Mouse (Mus musculus) kidney, postnatal 0 days (tissue): ENCODE measurements around the gene Lgals7. TPM values are rescaled to one million over a fixed set of nuclear protein-coding genes. Genes with fewer than 3 reads are reported as not detected.

Experiments
- ATAC-seq: fragments of 200-750 bp; cut with Nextera tagmentation; replicated peaks from 2 replicates; pipeline ENCODE4 v1.8.0; 2017; ENCODE audit warnings: low read depth, moderate number of reproducible peaks, moderate TSS enrichment, moderate library complexity; ENCODE audit not compliant: low FRiP score
- DNase-seq: peaks from one replicate; pipeline ENCODE4 v3.0.0-alpha.2; 2016; ENCODE audit warnings: low spot score
- H3K27ac ChIP-seq: fragments of 300-500 bp; sonication (generic); 2 replicates; pipeline ENCODE4 v1.5.1; 2014; ENCODE audit warnings: mild to moderate bottlenecking
- H3K27me3 ChIP-seq: fragments of 300-500 bp; sonication (generic); 2 replicates; pipeline ENCODE4 v1.6.1; 2014; ENCODE audit warnings: low read length, mixed read lengths; ENCODE audit not compliant: insufficient read depth
- H3K36me3 ChIP-seq: fragments of 300-500 bp; sonication (generic); 2 replicates; pipeline ENCODE4 v1.6.1; 2014; ENCODE audit warnings: low read length, mixed read lengths; ENCODE audit not compliant: insufficient read depth
- H3K4me1 ChIP-seq: fragments of 300-500 bp; sonication (generic); replicated peaks from 2 replicates; pipeline ENCODE4 v1.6.1; 2014; ENCODE audit warnings: antibody characterized with exemption, low read length, mixed read lengths; ENCODE audit not compliant: insufficient read depth
- H3K4me2 ChIP-seq: fragments of 300-500 bp; sonication (generic); 2 replicates; pipeline ENCODE4 v1.6.1; 2014; ENCODE audit warnings: mild to moderate bottlenecking, low read length, moderate library complexity, mixed read lengths
- H3K4me3 ChIP-seq: fragments of 300-500 bp; sonication (generic); replicated peaks from 2 replicates; pipeline ENCODE4 v1.5.1; 2014; ENCODE audit warnings: low read depth, low read length
- H3K9ac ChIP-seq: fragments of 300-500 bp; sonication (generic); 2 replicates; pipeline ENCODE4 v1.6.1; 2014; ENCODE audit warnings: low read depth, low read length
- H3K9me3 ChIP-seq: fragments of 300-500 bp; sonication (generic); replicated peaks from 2 replicates; pipeline ENCODE4 v1.6.1; 2016; ENCODE audit warnings: low read length, inconsistent platforms, mixed read lengths
- CTCF ChIP-seq: IDR thresholded peaks from 2 replicates; pipeline ENCODE4 v1.5.1; 2016; ENCODE audit warnings: antibody characterized with exemption, low read depth, mild to moderate bottlenecking, moderate library complexity
- WGBS: fragments of 180-500 bp; shearing (Covaris S2); extraction: QIAGEN DNeasy Blood & Tissue Kit; methylation state at CpG from one replicate; pipeline ENCODE4 v1.1.7; 2014; 5-methylcytosine and 5-hydroxymethylcytosine counted together
- polyA plus RNA-seq: library from polyadenylated mRNA; unstranded; fragments of >200 nt; fragmentation: Nextera tagmentation; extraction: Ambion mirVana; gene quantifications from 2 replicates; pipeline ENCODE4 v1.2.1, GENCODE M21; 2015

The Lgals7 gene
- polyA plus RNA-seq, 1 experiment from 2014 or later = 1.3 TPM

- no peak overlapping the region for H3K4me3 ChIP-seq
- H3K36me3 ChIP-seq = peaks cover 96% of the 10 kb centered on the region
- H3K4me1 ChIP-seq = no peaks in the 10 kb centered on the region
- no peak for TF ChIP-seq CTCF
- H3K27ac ChIP-seq = no peak overlapping the region
- 94% methylated on average over 3 of the region's 3 CpGs for WGBS
- no peaks in the 10 kb centered on the region for H3K9me3 ChIP-seq
- ATAC-seq = no peak
- H3K27me3 ChIP-seq = no peaks in the 10 kb centered on the region
- no peak overlapping the region for H3K4me2 ChIP-seq
- DNase-seq = no peak
- no peak overlapping the region for H3K9ac ChIP-seq
Measured at GRCm38 (mm10) chr7:28902809-28903208, 39.2 kb downstream of the Lgals7 start.

- WGBS = 89% methylated on average over 10 of the region's 10 CpGs
- no peak for TF ChIP-seq CTCF
Measured at GRCm38 (mm10) chr7:28903778-28904177, 40.1 kb downstream of the Lgals7 start.

GRCm38 (mm10) chr7:28907195-28907594 is 43.5 kb downstream of the Lgals7 start:
- Histone ChIP-seq H3K27ac (no peak overlapping the region), H3K27me3 (no peaks in the 10 kb centered on the region)
- 91% methylated on average over 5 of the region's 5 CpGs for WGBS

More at GRCm38 (mm10) chr7:28903778-28904177, 40.1 kb downstream of the Lgals7 start:
- H3K36me3 ChIP-seq = peaks cover 95% of the 10 kb centered on the region
- DNase-seq = no peak
- H3K4me2 ChIP-seq = no peak overlapping the region
- no peaks in the 10 kb centered on the region for H3K9me3 ChIP-seq
- no peaks in the 10 kb centered on the region for H3K4me1 ChIP-seq
- no peak for ATAC-seq
- no peak overlapping the region for H3K9ac ChIP-seq
- H3K4me3 ChIP-seq = no peak overlapping the region
- no peak overlapping the region for H3K27ac ChIP-seq
- H3K27me3 ChIP-seq = no peaks in the 10 kb centered on the region

GRCm38 (mm10) chr7:28911632-28912031 is 48.0 kb downstream of the Lgals7 start:
- no peaks in the 10 kb centered on the region for H3K27me3 ChIP-seq
- peak overlapping the region; percentile 75 for H3K27ac ChIP-seq
- H3K36me3 ChIP-seq = peaks cover 85% of the 10 kb centered on the region
- no peak overlapping the region for H3K4me2 ChIP-seq
- TF ChIP-seq CTCF = peak; percentile 43
- 29% methylated on average over 4 of the region's 4 CpGs for WGBS
- H3K4me1 ChIP-seq = no peaks in the 10 kb centered on the region
- no peaks in the 10 kb centered on the region for H3K9me3 ChIP-seq
- peak; percentile 49; the same call in 1 of the 2 replicates for ATAC-seq
- H3K4me3 ChIP-seq = no peak overlapping the region
- H3K9ac ChIP-seq = no peak overlapping the region
- peak; percentile 84 for DNase-seq

More at GRCm38 (mm10) chr7:28907195-28907594, 43.5 kb downstream of the Lgals7 start:
- Histone ChIP-seq H3K36me3 (peaks cover 92% of the 10 kb centered on the region), H3K9me3 (no peaks in the 10 kb centered on the region), H3K4me2 (no peak overlapping the region), H3K4me1 (no peaks in the 10 kb centered on the region), H3K9ac (no peak overlapping the region), H3K4me3 (no peak overlapping the region)
- no peak for ATAC-seq
- TF ChIP-seq CTCF = no peak
- DNase-seq = no peak

GRCm38 (mm10) chr7:28913171-28913570 is 49.5 kb downstream of the Lgals7 start:
- no peak for TF ChIP-seq CTCF
- ATAC-seq = no peak
- H3K27ac ChIP-seq = peak overlapping the region; percentile 75; the same call in 1 of the 2 replicates
- no peak overlapping the region for H3K4me3 ChIP-seq
- peaks cover 2% of the 10 kb centered on the region; the same call in 1 of the 2 replicates for H3K4me1 ChIP-seq
- no peak overlapping the region for H3K9ac ChIP-seq
- no peaks in the 10 kb centered on the region for H3K9me3 ChIP-seq
- H3K4me2 ChIP-seq = no peak overlapping the region
- peak; percentile 20 for DNase-seq
- H3K27me3 ChIP-seq = no peaks in the 10 kb centered on the region
- WGBS = 61% methylated on average over 11 of the region's 11 CpGs
- peaks cover 77% of the 10 kb centered on the region for H3K36me3 ChIP-seq

Other genes with a start within 250 kb of the Lgals7 start
- gene Acp7, start 232.5 kb upstream of the Lgals7 start, polyA plus RNA-seq = not detected in 2 replicates
- gene Fbxo27, start 171.0 kb upstream of the Lgals7 start, polyA plus RNA-seq = 3.9 and 4.1 TPM in 2 replicates
- 7.0 and 8.0 TPM in 2 replicates for gene Fbxo17, start 147.0 kb upstream of the Lgals7 start, polyA plus RNA-seq
- 143 and 151 TPM in 2 replicates for gene Mrps12, start 122.0 kb upstream of the Lgals7 start, polyA plus RNA-seq
- 20.2 and 21.5 TPM in 2 replicates for gene Sars2, start 121.9 kb upstream of the Lgals7 start, polyA plus RNA-seq
- gene Ccer2, start 107.7 kb upstream of the Lgals7 start, polyA plus RNA-seq = not detected in 2 replicates
- 54.1 and 60.2 TPM in 2 replicates for gene Sirt2, start 97.1 kb upstream of the Lgals7 start, polyA plus RNA-seq
- gene Nfkbib, start 96.3 kb upstream of the Lgals7 start, polyA plus RNA-seq = 42.2 and 43.7 TPM in 2 replicates
- 5.2 and 6.3 TPM in 2 replicates for gene Rinl, start 74.9 kb upstream of the Lgals7 start, polyA plus RNA-seq
- 232 TPM in 2 replicates for gene Hnrnpl, start 55.3 kb upstream of the Lgals7 start, polyA plus RNA-seq
- gene Ech1, start 38.6 kb upstream of the Lgals7 start, polyA plus RNA-seq = 330 and 348 TPM in 2 replicates
- gene Lgals4, start 30.0 kb upstream of the Lgals7 start, polyA plus RNA-seq = 10.8 and 10.9 TPM in 2 replicates
- 0.34 and 0.47 TPM in 2 replicates for gene Capn12, start 17.6 kb downstream of the Lgals7 start, polyA plus RNA-seq
- 255 and 280 TPM in 2 replicates for gene Actn4, start 98.5 kb downstream of the Lgals7 start, polyA plus RNA-seq
- 467 and 479 TPM in 2 replicates for gene Eif3k, start 118.0 kb downstream of the Lgals7 start, polyA plus RNA-seq
- 7.6 and 9.5 TPM in 2 replicates for gene Map4k1, start 118.2 kb downstream of the Lgals7 start, polyA plus RNA-seq